Mouse (Mus musculus) heart, adult 2 months (tissue): ENCODE data around the gene Skil. TPM values are rescaled to one million over a fixed set of nuclear protein-coding genes. Genes with fewer than 3 reads are reported as not detected.
A peak's percentile ranks its signal among the peaks of the same experiment; 100 is the strongest.

Source experiments
- DNase-seq, 2 experiments: peaks; one replicate each; pipeline ENCODE4 v3.0.0; 2021
- H3K27ac ChIP-seq: fragments of 200-600 bp; 2 replicates; pipeline ENCODE4 v1.8.1; 2022
- H3K27me3 ChIP-seq: fragments of 200-500 bp; 2 replicates; pipeline ENCODE4 v1.6.1; 2012; ENCODE audit warnings: mild to moderate bottlenecking, low read length, inconsistent platforms, mixed read lengths; ENCODE audit not compliant: control insufficient read depth, insufficient read depth
- H3K36me3 ChIP-seq: fragments of 200-500 bp; 2 replicates; pipeline ENCODE4 v1.6.1; 2012; ENCODE audit warnings: low read length, inconsistent platforms; ENCODE audit not compliant: control insufficient read depth, insufficient read depth
- H3K4me1 ChIP-seq: fragments of 200-500 bp; 2 replicates; pipeline ENCODE4 v1.6.1; 2011; ENCODE audit warnings: low read length; ENCODE audit not compliant: control insufficient read depth, insufficient read depth
- H3K4me3 ChIP-seq: fragments of 200-600 bp; 2 replicates; pipeline ENCODE4 v1.8.1; 2022
- H3K79me2 ChIP-seq: fragments of 200-500 bp; replicated peaks from 2 replicates; pipeline ENCODE4 v1.6.1; 2012; ENCODE audit warnings: mild to moderate bottlenecking, inconsistent platforms, low read length, moderate library complexity, mixed read lengths; ENCODE audit not compliant: control insufficient read depth, insufficient read depth
- H3K9ac ChIP-seq: fragments of 200-500 bp; 2 replicates; pipeline ENCODE4 v1.6.1; 2012; ENCODE audit warnings: low read depth, mild to moderate bottlenecking, control low read depth, inconsistent platforms, low read length, mixed read lengths
- CTCF ChIP-seq: fragments of 200-600 bp; IDR thresholded peaks from 2 replicates; pipeline ENCODE4 v1.8.1; 2022; ENCODE audit warnings: antibody characterized with exemption, mild to moderate bottlenecking, moderate library complexity
- EP300 ChIP-seq: fragments of 200-500 bp; IDR thresholded peaks from 2 replicates; pipeline ENCODE4 v1.6.1; 2011; ENCODE audit warnings: low read depth, low read length, control low read depth; ENCODE audit not compliant: insufficient read depth
- POLR2A ChIP-seq: fragments of 200-500 bp; IDR thresholded peaks from 2 replicates; pipeline ENCODE4 v1.6.1; 2011; ENCODE audit warnings: mild to moderate bottlenecking, low read depth, low read length, control low read depth; ENCODE audit not compliant: insufficient read depth
- WGBS: fragments of 180-500 bp; shearing (Covaris S2); methylation state at CpG from one replicate; pipeline ENCODE4 v1.1.7; 2018; 5-methylcytosine and 5-hydroxymethylcytosine counted together
- intact Hi-C: fragments of 180-260 bp; cut with DNase I; formaldehyde crosslinking; loops from one replicate; pipeline ENCODE4 v1.15.1; 2025
- polyA plus RNA-seq: library from polyadenylated mRNA; depleted of rRNA; stranded (reverse); fragments of >200 nt; gene quantifications from 2 replicates; pipeline ENCODE4 v1.2.3, GENCODE M21; 2012
- total RNA-seq, 2 experiments: library from RNA; stranded (reverse); gene quantifications; 2 replicates each; pipeline ENCODE4 v1.2.3; 2021

The Skil gene
- total and polyA plus RNA-seq, 3 experiments: 8.0 to 15.4 (median 14.2) TPM

GRCm38 (mm10) chr3:31054888-31055287 lies 40.0 kb upstream of the Skil start:
- intact Hi-C loops: loop anchor here (5.0 kb wide), 2 partner anchors 58 to 547 kb away; partner anchors contain the start of gene Prkci

DNA sequence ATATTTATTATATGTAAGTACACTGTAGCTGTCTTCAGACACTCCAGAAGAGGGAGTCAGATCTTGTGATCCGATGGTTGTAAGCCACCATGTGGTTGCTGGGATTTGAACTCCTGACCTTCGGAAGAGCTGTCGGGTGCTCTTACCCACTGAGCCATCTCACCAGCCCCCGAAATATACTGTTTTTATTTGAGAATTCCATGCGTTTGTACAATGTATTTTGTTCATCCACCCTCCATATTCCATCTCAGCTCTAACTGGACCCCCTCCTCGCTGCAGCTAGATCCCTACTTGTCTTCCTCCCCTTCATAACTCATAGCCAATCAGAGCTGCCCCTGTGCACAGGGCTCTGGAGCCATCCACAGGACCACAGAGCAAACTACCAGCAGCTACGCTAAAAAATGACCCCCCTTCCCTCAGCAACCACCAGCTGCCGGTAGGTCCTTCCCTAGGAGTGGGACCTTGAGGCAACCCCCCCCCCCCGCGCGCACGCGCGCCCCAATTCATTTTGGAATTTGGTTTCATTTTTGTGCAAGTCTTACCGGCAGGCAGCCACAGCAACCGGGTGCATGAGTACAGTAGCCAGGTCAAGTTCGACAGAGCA lies 38.7 kb upstream of the Skil start:
- 17% methylated on average over 17 of the region's 17 CpGs for WGBS
- peak overlapping the region; percentile 45 for H3K9ac ChIP-seq

More at GRCm38 (mm10) chr3:31054888-31055287, 40.0 kb upstream of the Skil start:
- Histone ChIP-seq H3K4me1 (no peaks in the 10 kb centered on the region), H3K9ac (no peak overlapping the region), H3K4me3 (no peak overlapping the region), H3K27ac (no peak overlapping the region), H3K36me3 (no peaks in the 10 kb centered on the region), H3K79me2 (no peaks in the 10 kb centered on the region), H3K27me3 (no peaks in the 10 kb centered on the region)
- TF ChIP-seq EP300 (no peak), POLR2A (no peak), CTCF (no peak)
- WGBS: 60% methylated on average over 8 of the region's 8 CpGs
- no peak for DNase-seq

GRCm38 (mm10) chr3:31056651-31057627 lies 37.9 kb upstream of the Skil start:
- H3K9ac ChIP-seq: peak overlapping the region; percentile 47
- intact Hi-C loops: loop anchor here (1.0 to 5.0 kb wide), 4 partner anchors 37 to 545 kb away; partner anchors contain the start of gene Prkci
- TF ChIP-seq EP300 (peak; percentile 97), POLR2A (no peak), CTCF (peak; percentile 97)
- H3K27me3 ChIP-seq: no peaks in the 10 kb centered on the region
- no peaks in the 10 kb centered on the region for H3K4me1 ChIP-seq
- H3K4me3 ChIP-seq: peak overlapping the region; percentile 58
- DNase-seq: peak; percentile 65 to 85
- H3K79me2 ChIP-seq: no peaks in the 10 kb centered on the region
- H3K36me3 ChIP-seq: no peaks in the 10 kb centered on the region
- peak overlapping the region; percentile 77 for H3K27ac ChIP-seq
- under 1% methylated on average over 30 of the region's 30 CpGs for WGBS

More for the DNA sequence above, 38.7 kb upstream of the Skil start:
- H3K27ac ChIP-seq: peak overlapping the region; percentile 77
- H3K79me2 ChIP-seq: no peaks in the 10 kb centered on the region
- no peaks in the 10 kb centered on the region for H3K36me3 ChIP-seq
- H3K27me3 ChIP-seq: no peaks in the 10 kb centered on the region
- intact Hi-C loops: loop anchor here (5.0 kb wide), 2 partner anchors 59 to 546 kb away; partner anchors contain the start of gene Prkci
- peak overlapping the region; percentile 58 for H3K4me3 ChIP-seq
- H3K4me1 ChIP-seq: no peaks in the 10 kb centered on the region
- peak; percentile 14; the same call in 1 of the 2 replicates for TF ChIP-seq CTCF
- no peak for TF ChIP-seq EP300
- peak; percentile 42; the same call in 1 of the 2 replicates for TF ChIP-seq POLR2A
- peak; percentile 45 to 54 for DNase-seq

- Histone ChIP-seq H3K4me3 (no peak overlapping the region), H3K27me3 (no peaks in the 10 kb centered on the region), H3K4me1 (no peaks in the 10 kb centered on the region), H3K79me2 (no peaks in the 10 kb centered on the region), H3K36me3 (no peaks in the 10 kb centered on the region), H3K27ac (no peak overlapping the region; the same call in 1 of the 2 replicates), H3K9ac (no peak overlapping the region)
- intact Hi-C loops: no loop called here
- WGBS: 78% methylated on average over 8 of the region's 8 CpGs
- TF ChIP-seq CTCF (no peak), EP300 (no peak), POLR2A (no peak)
- DNase-seq: no peak
These were observed 34.1 kb upstream of the Skil start for GRCm38 (mm10) chr3:31060745-31061102.

DNA sequence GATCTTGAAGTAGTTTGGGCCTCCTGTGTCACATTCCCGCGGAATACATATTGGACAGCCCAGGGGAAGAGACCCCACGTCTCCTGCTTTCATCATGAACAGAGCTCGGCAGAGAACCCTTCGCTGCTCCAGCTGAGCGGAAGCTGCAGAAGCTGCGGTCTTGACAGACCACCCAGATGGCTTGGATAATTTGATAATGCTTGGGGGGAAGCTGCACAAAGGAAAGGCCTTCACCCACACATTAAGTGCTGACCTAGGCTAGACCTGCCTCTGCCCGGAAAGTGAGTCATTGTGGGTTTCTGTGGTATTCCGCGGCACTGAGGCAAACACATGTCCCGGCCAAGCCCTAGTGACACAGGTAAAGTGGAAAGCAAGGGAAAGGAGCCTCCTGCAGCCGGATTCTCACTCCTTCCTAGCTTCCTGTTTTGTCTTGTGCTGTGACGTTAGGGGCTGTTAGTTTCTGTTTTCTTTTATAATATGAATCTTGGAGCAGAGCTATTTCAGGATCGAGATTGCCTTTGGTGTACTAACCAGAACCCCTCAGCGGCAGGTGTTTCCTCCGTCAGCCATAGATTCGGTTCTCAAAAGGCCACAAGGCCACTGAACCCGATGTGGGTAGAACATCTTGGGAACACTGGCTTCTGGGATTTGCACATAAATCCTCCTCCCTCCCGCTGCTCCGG lies 33.6 kb upstream of the Skil start:
- no peak overlapping the region for H3K9ac ChIP-seq
- intact Hi-C loops: no loop called here
- H3K79me2 ChIP-seq: no peaks in the 10 kb centered on the region
- H3K27ac ChIP-seq: peak overlapping the region; percentile 22; the same call in 1 of the 2 replicates
- peak; percentile 30 to 47 for DNase-seq
- H3K36me3 ChIP-seq: no peaks in the 10 kb centered on the region
- no peaks in the 10 kb centered on the region for H3K4me1 ChIP-seq
- no peak for TF ChIP-seq EP300
- no peak for TF ChIP-seq CTCF
- TF ChIP-seq POLR2A: no peak
- no peaks in the 10 kb centered on the region for H3K27me3 ChIP-seq
- 52% methylated on average over 20 of the region's 20 CpGs for WGBS
- H3K4me3 ChIP-seq: peak overlapping the region; percentile 4; the same call in 1 of the 2 replicates
